Mouse (Mus musculus) left cerebral cortex, postnatal 10 days (tissue): Measurements from ENCODE around the gene Sez6. TPM values are rescaled to one million over a fixed set of nuclear protein-coding genes. Genes with fewer than 3 reads are reported as not detected.

Experiments
- DNase-seq, 2 experiments: peaks; one replicate each; pipeline ENCODE4 v3.0.0; 2021 to 2022; ENCODE audit warnings: low spot score in 2 of 2, mixed read lengths in 1 of 2; ENCODE audit errors: extremely low spot score in 1 of 2
- intact Hi-C: fragments of 180-260 bp; cut with DNase I; formaldehyde crosslinking; loops from one replicate; pipeline ENCODE4 v1.15.1; 2025
- total RNA-seq, 2 experiments: library from RNA; stranded (reverse); gene quantifications; 2 replicates each; pipeline ENCODE4 v1.2.3; 2021

Gene Sez6
- total RNA-seq, 2 experiments from 2014 or later, result 226 to 231 TPM

DNA sequence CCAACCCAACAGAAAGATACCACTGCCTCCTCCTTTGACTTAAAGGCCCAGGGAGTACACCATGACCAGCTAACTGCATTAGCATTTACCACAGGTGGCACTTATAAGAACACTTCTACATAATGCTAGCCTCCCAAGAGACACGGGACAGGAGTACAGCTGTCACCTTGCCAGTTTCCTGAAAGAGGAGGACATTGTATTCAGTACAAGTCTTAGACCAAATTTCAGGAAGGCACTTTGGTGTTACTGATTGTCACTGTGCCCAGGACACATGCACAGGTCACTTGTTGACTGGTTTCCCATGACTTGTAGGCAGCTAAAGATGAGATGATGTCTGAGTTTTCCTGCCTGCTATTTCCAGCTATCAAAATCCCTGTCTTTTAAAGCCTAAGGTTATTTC, 65.0 kb downstream of the Sez6 start:
- DNase-seq, result no peak

DNA sequence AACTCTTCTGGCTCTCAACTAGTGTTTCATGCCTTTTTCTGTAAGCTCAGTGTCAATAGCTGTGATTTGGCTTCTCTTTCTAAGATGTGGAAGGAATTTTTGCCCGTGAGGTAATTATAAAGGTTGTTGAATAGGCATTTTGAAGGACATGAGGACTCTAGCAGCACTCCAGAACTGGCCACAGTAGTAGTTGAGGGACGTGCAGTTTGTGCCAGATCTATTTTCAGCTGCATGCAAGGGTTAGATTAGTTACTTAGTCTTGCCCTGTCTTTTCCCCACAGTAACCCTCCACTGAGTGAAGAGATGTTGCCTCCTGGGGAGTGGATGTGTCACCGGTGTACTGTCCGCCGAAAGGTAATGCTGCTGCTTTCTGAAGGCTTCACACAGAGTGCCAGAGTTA, 75.8 kb downstream of the Sez6 start:
- intact Hi-C loops, result no loop called here
- no peak for DNase-seq

More for the DNA sequence above, 65.0 kb downstream of the Sez6 start:
- intact Hi-C loops, result no loop called here

DNA sequence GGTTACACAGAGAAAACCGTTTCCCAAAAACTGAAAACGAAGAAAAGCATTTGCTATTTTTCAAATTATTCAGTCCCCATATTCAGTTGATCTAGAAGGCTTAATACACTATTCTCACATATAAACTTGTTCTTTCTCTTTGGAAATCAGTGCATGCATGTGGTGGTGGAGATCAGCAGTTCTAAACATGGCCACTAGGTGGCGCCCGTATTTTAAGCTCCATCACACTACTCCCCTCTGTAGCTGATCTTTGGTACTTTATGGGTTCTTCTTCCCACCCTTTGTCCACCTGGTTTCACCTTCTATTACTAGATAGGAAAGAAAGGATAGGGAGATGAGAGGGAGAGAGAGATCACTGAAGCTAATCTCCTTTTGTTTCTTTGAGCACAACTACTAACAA, 89.1 kb downstream of the Sez6 start:
- intact Hi-C loops, result loop anchor here (5.0 kb wide), 1 partner anchor 32 kb away; no protein-coding TSS in a partner anchor
- DNase-seq, result peak; percentile 61 to 68

DNA sequence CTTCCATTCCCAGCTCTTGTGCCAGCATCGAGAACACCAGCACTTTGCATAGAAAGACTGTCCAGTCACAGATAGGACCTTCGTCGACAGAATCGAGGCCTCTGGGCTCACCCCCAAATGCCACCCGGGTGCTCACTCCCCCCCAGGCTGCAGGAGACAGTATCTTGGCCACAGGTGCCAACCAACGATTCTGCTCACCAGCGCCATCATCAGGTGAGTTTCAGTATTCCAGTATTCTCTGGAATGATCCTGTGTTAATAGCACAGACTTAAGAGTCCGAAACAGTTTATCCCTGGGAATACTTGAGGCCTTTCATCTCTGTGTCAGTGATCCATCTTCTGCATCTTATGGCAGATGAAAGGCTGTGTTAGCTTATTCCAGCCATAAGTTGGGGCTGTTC, 93.0 kb downstream of the Sez6 start:
- intact Hi-C loops, result loop anchor here (5.0 kb wide), 1 partner anchor 36 kb away; no protein-coding TSS in a partner anchor
- peak in 1 of 2 experiments; percentile 50 for DNase-seq

Other genes with a start within 250 kb of the Sez6 start
- 10 to 100 TPM; 74.9 to 80.8 TPM for gene Nufip2, start 244.6 kb upstream of the Sez6 start, total RNA-seq
- not detected for gene Cryba1, start 205.5 kb upstream of the Sez6 start, total RNA-seq
- 100 to 1,000 TPM; 135 to 137 TPM for gene Myo18a, start 167.6 kb upstream of the Sez6 start, total RNA-seq
- not detected for gene Gm10277, start 143.1 kb upstream of the Sez6 start, total RNA-seq
- 1 to 10 TPM in 1 of 2 experiments, under 1 TPM in 1; 0.49 to 1.6 TPM for gene Pipox, start 36.7 kb upstream of the Sez6 start, total RNA-seq
- gene Phf12, start 52.0 kb downstream of the Sez6 start, total RNA-seq, result 10 to 100 TPM; 48.9 to 51.4 TPM
- 10 to 100 TPM; 22.6 to 24.6 TPM for gene Dhrs13, start 101.5 kb downstream of the Sez6 start, total RNA-seq
- gene Flot2, start 107.1 kb downstream of the Sez6 start, total RNA-seq, result 100 to 1,000 TPM; 148 TPM
- gene Eral1, start 149.6 kb downstream of the Sez6 start, total RNA-seq, result 10 to 100 TPM; 16.7 to 18.5 TPM
- 10 to 100 TPM; 26.1 to 26.6 TPM for gene Fam222b, start 163.9 kb downstream of the Sez6 start, total RNA-seq
- gene Traf4, start 234.8 kb downstream of the Sez6 start, total RNA-seq, result 10 to 100 TPM; 31.0 to 32.6 TPM
- gene Nek8, start 245.9 kb downstream of the Sez6 start, total RNA-seq, result 1 to 10 TPM; 4.8 to 5.8 TPM
- 10 to 100 TPM; 23.8 to 27.9 TPM for gene Tlcd1, start 245.9 kb downstream of the Sez6 start, total RNA-seq